Mouse (Mus musculus): ENCODE results near the gene 1600014C10Rik. TPM values are rescaled to one million over a fixed set of nuclear protein-coding genes. Genes with fewer than 3 reads are reported as not detected.

The 1600014C10Rik gene
- total RNA-seq, 2 experiments from 2014 or later, result 22.8 to 28.3 TPM

DNA sequence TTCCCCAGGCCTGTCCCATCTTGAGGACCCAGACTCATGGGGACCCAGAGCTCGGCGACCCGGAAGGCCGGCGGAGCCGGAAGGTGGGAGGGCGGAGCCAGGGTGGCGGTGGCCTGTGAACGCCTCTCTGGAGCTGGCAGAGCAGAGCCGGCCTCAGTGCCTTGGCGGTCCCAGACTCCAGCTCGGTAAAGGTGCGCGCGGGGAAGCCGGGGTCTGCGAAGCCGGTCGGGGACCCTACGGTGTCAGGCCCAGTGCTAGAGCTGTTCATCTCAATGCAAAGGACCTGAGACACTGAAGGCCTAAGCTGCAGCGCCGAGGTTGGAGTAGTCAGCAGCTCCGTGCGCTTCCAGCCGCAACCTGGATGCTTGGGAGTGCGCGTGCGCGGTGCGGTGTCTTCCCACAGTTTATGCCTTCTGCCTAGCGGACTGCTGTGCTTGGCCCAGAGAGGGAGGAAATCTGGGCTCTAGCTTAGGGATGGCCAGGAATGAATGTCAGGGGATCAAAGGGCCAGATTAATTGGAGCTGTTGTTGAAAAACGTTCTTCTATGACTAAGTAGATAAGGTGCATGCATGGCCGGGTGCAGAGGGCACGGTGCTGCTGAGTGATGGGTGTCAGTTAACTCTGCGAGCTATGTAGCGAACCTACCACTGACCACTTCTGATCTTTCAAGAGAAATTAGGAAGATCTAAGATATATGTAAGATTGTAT, 846 bp downstream of the 1600014C10Rik start:
- DNase-seq (ENCODE audit: extremely low spot score in 1 of 2, low spot score in 1 of 2), result peak; percentile 78 to 87

DNA sequence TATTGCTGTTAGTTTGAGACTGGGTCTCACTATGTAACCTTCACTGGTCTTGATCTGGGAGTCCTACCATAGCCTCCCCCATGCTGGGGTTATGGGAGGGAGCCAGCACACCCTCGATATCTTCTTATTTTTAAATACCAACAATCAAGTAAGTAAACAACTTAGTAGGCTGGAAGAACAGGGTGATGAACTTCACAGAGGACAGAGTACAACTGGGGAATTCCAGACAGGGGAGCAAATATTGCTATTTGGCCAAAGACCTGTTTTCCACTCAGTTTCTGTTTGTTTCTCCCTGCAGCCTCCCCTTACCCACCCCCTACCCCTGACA, 1.4 kb downstream of the 1600014C10Rik start:
- no peak for DNase-seq (ENCODE audit: extremely low spot score in 1 of 2, low spot score in 1 of 2)

DNA sequence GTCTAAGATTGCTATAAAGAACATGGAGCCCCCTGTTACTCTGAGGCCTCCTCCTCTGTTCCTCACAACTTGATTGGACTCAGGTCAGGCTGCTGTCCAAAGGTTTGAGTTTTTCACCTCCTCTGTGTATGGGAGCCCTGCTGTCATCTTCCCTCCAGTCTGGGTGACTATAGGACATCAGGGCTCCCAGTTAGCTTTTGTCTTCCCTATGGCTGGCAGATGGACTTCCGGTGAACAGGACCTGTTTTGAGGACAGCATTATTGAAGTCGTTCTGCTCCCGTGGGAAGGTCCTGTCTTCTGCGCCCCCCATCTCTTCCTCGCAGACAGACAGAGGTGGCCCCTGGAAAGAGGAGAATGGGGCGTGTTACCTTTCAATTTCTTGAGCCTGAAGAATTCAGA, 1.8 kb downstream of the 1600014C10Rik start:
- no peak for DNase-seq (ENCODE audit: extremely low spot score in 1 of 2, low spot score in 1 of 2)

DNA sequence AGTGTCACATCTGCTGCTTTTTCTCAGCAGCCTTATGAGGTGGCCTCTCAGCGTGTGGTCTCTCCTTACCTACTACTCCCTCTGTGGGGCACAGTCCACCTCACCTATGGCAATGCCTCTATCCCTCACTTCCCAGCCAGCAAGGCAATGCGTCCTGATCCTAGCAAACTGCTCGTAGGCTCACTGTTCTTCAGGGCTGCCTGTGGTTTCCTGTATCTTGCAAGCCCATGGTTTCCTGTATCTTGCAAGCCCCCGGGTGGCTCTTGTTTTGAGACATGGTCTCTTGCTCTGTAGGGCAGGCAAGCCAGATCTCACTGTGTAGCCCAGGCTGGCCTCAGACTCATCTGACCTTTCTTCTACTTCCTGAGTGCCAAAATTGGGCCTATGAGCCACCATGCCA, 3.8 kb downstream of the 1600014C10Rik start:
- DNase-seq (ENCODE audit: extremely low spot score in 1 of 2, low spot score in 1 of 2), result no peak

DNA sequence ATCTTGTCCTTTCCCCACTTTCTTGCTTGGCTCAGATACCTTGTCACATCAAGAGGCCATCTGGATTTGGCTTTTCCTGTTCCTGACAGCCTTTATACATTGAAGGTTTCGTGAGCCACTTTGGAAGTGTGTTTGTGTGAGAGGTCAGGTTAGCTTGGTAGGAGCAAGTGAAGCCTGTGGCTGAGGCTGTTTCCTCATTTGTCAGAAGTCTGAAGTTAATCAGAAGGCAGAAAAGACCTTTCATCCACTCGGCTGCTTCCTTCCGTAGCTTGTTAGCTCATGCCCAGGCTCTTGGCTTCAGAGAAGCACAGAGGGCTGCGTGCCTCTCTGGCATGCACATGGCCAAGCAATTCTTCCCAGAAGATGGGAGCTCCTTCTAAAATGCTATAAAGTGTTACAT, 4.8 kb downstream of the 1600014C10Rik start:
- DNase-seq (ENCODE audit: extremely low spot score in 1 of 2, low spot score in 1 of 2), result no peak

- DNase-seq (ENCODE audit: extremely low spot score in 1 of 2, low spot score in 1 of 2), result no peak
Measured at GRCm38 (mm10) chr7:38188281-38189075, 5.5 kb downstream of the 1600014C10Rik start.

- no peak for DNase-seq (ENCODE audit: extremely low spot score in 1 of 2, low spot score in 1 of 2)
Measured at GRCm38 (mm10) chr7:38189136-38189982, 6.3 kb downstream of the 1600014C10Rik start.

DNA sequence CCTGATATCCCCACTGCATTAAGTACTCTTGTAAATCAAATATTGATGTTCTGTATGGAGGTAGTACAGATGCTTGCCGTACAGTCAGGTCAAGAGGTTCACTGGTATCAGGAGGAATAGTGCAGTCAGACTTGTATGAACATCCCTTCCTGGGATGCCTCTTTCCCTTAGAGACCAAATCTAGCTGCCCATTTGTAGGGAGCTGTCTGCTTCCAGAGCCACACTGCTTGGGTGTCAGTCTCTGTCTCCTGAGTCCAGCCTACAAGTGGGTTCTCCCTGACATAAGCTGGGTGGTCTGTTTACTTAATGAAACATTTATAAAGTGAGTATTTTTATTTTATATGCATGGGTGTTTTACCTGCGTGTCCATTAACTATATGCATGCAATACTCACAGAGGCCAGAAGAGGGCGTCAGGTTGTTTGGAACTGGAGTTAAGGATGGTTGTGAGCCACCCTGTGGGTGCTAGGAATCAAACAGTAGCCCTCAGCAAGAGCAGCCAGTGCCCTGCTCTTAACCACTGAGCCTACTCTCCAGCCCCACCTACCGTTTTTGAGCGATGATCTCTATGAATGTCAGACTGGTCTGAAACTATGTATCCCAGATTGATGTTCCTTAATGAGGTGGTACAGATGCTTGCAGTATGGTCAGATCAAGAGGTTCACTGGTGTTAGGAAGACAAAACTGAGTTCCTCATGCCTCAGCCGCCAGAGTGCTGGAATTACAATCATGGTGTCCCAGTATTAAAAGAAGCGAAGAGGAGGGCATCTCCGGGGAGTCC, 7.2 kb downstream of the 1600014C10Rik start:
- no peak for DNase-seq (ENCODE audit: extremely low spot score in 1 of 2, low spot score in 1 of 2)

DNA sequence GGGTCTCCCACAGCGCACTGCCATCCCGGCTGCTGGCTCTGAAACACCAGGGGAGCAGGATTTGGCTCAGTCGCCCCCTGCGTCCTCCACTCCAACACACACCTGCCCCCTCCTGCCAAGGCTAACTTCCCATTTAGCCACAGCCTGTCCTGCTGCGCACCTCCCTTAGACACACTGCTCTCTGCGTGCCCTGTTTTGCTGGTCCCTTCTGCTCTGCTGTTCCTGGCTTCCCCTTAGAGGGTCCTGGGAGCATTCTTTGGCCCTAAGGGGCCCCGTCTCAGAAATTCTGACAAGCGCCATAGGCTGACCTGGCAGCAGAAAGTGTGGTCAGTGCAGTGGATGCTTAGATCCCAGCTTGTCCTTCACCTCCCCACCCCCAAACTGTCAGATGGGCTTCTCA, 8.1 kb downstream of the 1600014C10Rik start:
- no peak for DNase-seq (ENCODE audit: extremely low spot score in 1 of 2, low spot score in 1 of 2)

- DNase-seq (ENCODE audit: extremely low spot score in 1 of 2, low spot score in 1 of 2), result no peak
Measured at GRCm38 (mm10) chr7:38191571-38191970, 8.6 kb downstream of the 1600014C10Rik start.

- no peak for DNase-seq (ENCODE audit: extremely low spot score in 1 of 2, low spot score in 1 of 2)
Measured at GRCm38 (mm10) chr7:38199907-38200605, 17.0 kb downstream of the 1600014C10Rik start.

DNA sequence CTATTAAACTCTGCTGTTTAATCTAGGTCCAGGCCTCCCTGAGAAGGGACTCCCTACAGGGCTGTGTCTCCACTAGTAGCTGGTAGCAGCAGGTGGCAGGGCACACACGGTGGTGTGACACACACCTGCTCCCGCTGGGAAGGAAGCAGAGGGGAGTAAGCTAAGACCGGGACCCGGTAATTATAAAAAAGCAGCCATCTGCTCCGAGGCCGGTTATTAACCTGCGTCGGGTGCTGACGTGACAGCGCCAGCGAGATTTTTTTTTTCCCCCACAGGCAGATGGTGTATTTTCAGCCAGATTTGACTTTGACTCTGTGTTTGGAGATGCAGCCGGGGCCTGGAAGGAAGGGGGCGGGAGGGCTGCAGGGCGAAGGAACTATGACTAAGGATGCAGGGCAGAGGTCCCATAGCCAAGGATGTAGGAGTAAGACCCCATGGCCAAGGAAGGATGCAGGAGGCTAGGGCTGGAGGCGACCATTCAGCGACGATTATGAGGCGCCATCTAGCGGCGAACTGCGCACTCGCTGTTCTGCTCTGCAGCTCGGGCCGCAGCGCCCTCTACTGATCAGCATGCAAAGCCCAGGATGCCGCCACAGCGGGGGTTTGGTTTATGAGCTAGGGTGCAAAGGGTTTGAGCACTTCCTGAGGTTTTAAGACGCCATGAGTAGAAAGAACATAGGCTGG, 17.7 kb downstream of the 1600014C10Rik start:
- DNase-seq (ENCODE audit: extremely low spot score in 1 of 2, low spot score in 1 of 2), result peak; percentile 91 to 96

- DNase-seq (ENCODE audit: extremely low spot score in 1 of 2, low spot score in 1 of 2), result no peak
Measured at GRCm38 (mm10) chr7:38201290-38201658, 18.3 kb downstream of the 1600014C10Rik start.

- DNase-seq (ENCODE audit: extremely low spot score in 1 of 2, low spot score in 1 of 2), result no peak
Measured at GRCm38 (mm10) chr7:38204314-38204713, 21.3 kb downstream of the 1600014C10Rik start.

GRCm38 (mm10) chr7:38205801-38206200, 22.8 kb downstream of the 1600014C10Rik start:
- no peak for DNase-seq (ENCODE audit: extremely low spot score in 1 of 2, low spot score in 1 of 2)

- DNase-seq (ENCODE audit: extremely low spot score in 1 of 2, low spot score in 1 of 2), result no peak
Measured at GRCm38 (mm10) chr7:38206564-38206963, 23.5 kb downstream of the 1600014C10Rik start.

GRCm38 (mm10) chr7:38208969-38209368, 26.0 kb downstream of the 1600014C10Rik start:
- DNase-seq (ENCODE audit: extremely low spot score in 1 of 2, low spot score in 1 of 2), result no peak

DNA sequence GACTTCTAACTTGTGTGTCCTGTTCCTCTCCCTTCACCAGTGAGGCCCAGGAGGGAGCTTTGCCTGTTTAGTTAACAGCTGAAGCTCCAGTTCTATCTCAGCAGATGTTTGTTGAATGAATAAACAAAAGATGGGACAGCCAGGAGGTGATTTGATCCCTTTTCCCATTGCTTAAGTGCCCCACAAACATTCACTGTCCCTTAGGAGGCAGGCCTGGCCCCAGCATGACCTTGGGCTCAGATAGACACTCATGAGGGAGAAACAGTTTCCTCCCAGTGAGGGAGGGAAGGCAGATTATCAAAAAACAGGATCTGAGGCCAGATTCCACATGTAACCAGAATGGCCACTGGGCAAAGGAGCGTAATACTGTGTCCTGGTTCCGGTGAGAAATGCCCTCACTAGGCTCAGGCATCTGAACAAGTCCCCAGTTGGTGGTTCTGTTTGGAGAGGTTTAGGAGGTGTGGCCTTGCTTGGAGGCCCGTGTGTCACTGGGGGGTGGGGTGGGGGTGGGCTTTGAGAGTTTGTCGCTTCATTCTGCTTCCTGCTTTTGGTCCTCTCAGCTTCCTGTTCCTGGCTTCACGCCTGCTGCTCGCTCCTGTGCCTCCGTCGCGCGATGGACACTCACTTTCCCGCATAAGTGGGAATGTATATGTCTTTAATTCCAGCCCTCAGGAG, 26.6 kb downstream of the 1600014C10Rik start:
- no peak for DNase-seq (ENCODE audit: extremely low spot score in 1 of 2, low spot score in 1 of 2)

GRCm38 (mm10) chr7:38212651-38213062, 29.6 kb downstream of the 1600014C10Rik start:
- DNase-seq (ENCODE audit: extremely low spot score in 1 of 2, low spot score in 1 of 2), result no peak
